Mouse (Mus musculus) hindlimb bud, embryonic 11.5 days (tissue): ENCODE results near the gene Olfr916.

ENCODE experiments used
- DNase-seq: peaks from one replicate; pipeline ENCODE4 v3.0.0-alpha.2; 2012; ENCODE audit warnings: low read depth, low spot score; ENCODE audit errors: extremely low spot score

The Olfr916 gene

DNA sequence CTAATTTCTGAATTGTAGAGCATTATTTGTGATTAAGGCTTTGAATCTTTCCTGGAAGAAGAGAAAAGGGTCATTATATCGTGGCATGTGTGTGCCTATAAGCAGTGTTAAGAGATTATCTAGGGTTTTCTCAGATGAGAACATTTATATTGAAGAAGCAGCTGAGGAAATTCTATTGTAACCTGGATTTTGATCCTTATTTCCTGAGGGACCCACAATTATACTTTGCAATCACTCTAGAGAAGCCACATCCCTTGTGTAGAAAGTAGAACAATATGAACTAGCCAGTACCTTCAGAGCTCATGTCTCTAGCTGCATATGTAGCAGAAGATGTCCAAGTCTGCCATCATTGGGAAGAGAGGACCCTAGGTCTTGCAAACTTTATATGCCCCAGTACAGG lies at the start of gene Olfr916:
TSS of gene Olfr916 (minus strand) at position 101 of the 400 bp plus-strand sequence.
- DNase-seq = no peak

DNA sequence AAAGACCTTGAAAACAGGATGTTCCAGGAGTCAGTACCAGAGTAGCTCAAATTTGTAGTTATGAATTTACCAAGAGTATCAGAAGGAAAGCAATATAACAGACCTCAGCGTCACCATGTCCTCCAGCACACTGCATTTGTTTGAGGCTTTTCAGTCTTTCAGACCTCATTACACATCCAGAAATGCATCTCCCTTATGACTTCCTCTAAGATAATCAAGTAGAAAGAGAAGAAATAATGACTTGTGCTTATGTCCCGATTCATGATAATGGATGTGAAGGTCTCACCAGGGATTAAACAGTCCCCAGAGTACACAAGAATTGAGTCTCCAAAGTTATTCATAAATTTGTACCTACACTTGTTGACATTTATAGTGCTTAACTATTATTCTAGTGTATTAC lies 14.8 kb upstream of the Olfr916 start, which contains the start of gene Olfr918:
TSS of gene Olfr918 (minus strand) at position 101 of the 400 bp plus-strand sequence.
- no peak for DNase-seq

DNA sequence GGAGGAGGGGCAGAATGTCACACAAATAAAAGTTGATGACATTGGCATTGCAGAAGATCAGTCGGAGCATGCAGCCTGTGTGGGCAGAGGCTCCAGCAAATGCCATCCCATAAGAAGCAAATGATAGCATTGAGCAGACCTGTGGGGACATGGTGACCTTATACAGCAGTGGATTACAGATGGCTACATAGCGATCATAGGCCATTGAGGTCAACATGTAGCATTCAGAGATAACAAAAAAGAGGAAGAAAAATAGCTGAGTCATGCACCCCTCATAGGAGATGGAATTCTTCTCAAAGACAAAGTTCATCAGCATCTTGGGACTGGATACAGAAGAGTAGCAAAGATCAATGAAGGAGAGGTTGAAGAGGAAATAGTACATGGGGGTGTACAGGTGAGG lies 13.2 kb upstream of the Olfr916 start:
- DNase-seq = no peak

- DNase-seq = no peak
Observed at GRCm38 (mm10) chr9:38665742-38666141, 6.1 kb upstream of the Olfr916 start, which contains the start of gene Olfr917. Gene Olfr917 (minus strand): TSS chr9:38665842.

DNA sequence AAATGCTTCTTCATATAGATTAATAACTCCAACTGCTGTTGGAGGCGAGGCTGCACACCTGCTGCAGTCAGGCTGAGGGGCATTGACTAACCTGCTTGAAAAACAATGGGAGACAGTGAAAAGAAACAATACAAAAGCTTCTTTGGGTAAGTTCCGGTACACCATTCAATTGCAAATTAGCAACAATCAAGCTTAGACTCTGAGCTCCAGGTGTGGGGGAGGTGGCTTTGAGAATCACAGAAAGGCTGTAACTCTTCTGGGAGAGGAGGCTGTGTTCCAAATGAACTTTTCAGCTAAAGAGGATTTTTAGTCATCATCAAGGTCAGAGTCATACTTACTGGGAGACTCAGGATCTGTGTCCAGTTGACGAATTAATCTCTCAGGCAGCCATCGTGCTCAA lies 27.3 kb downstream of the Olfr916 start:
- DNase-seq = no peak
